Mouse (Mus musculus) cortical plate, adult 2 months (tissue): ENCODE measurements around the gene Ube2e3.

Experiments used
- CTCF ChIP-seq: fragments of 200-500 bp; IDR thresholded peaks from 2 replicates; pipeline ENCODE4 v1.5.1; 2011; ENCODE audit warnings: mild to moderate bottlenecking, control low read depth, low read length; ENCODE audit not compliant: insufficient read depth; ENCODE audit errors: extremely low read depth
- POLR2A ChIP-seq: fragments of 200-500 bp; IDR thresholded peaks from 2 replicates; pipeline ENCODE4 v1.6.1; 2011; ENCODE audit warnings: mild to moderate bottlenecking, low read length, control low read depth; ENCODE audit not compliant: insufficient read depth; ENCODE audit errors: extremely low read depth

GRCm38 (mm10) chr2:78873946-78874345, 6.0 kb downstream of the Ube2e3 start:
- TF ChIP-seq CTCF = no peak
- TF ChIP-seq POLR2A = no peak
